Mouse (Mus musculus) neural tube, embryonic 11.5 days (tissue): ENCODE data around the gene Arhgap30. TPM values are rescaled to one million over a fixed set of nuclear protein-coding genes. Genes with fewer than 3 reads are reported as not detected.
A peak's percentile ranks its signal among the peaks of the same experiment; 100 is the strongest.

Source experiments
- ATAC-seq: fragments of 200-750 bp; cut with Nextera tagmentation; 2 replicates; pipeline ENCODE4 v1.8.0; 2017; ENCODE audit warnings: moderate number of reproducible peaks, mild to moderate bottlenecking, moderate TSS enrichment, moderate library complexity; ENCODE audit not compliant: insufficient read depth, low FRiP score, low TSS enrichment
- DNase-seq: peaks from one replicate; pipeline ENCODE4 v3.0.0-alpha.2; 2015; ENCODE audit warnings: low spot score
- H3K27ac ChIP-seq: fragments of 300-500 bp; sonication (generic); 2 replicates; pipeline ENCODE4 v1.5.1; 2014; ENCODE audit warnings: low read depth, mild to moderate bottlenecking, low read length
- H3K27me3 ChIP-seq: fragments of 300-500 bp; sonication (generic); 2 replicates; pipeline ENCODE4 v1.6.1; 2014; ENCODE audit warnings: mild to moderate bottlenecking, low read length, mixed read lengths; ENCODE audit not compliant: control insufficient read depth, insufficient read depth
- H3K36me3 ChIP-seq: fragments of 300-500 bp; sonication (generic); 2 replicates; pipeline ENCODE4 v1.6.1; 2014; ENCODE audit warnings: mild to moderate bottlenecking, low read length, moderate library complexity, mixed read lengths; ENCODE audit not compliant: control insufficient read depth, insufficient read depth
- H3K4me1 ChIP-seq: fragments of 300-500 bp; sonication (generic); 2 replicates; pipeline ENCODE4 v1.6.1; 2014; ENCODE audit warnings: low read length, mixed read lengths; ENCODE audit not compliant: control insufficient read depth, insufficient read depth
- H3K4me2 ChIP-seq: fragments of 300-500 bp; sonication (generic); 2 replicates; pipeline ENCODE4 v1.6.1; 2014; ENCODE audit warnings: low read depth, mild to moderate bottlenecking, moderate library complexity
- H3K4me3 ChIP-seq: fragments of 300-500 bp; sonication (generic); 2 replicates; pipeline ENCODE4 v1.5.1; 2014; ENCODE audit warnings: low read depth, low read length
- H3K9ac ChIP-seq: fragments of 300-500 bp; sonication (generic); 2 replicates; pipeline ENCODE4 v1.6.1; 2014; ENCODE audit warnings: mild to moderate bottlenecking, low read length
- H3K9me3 ChIP-seq: fragments of 300-500 bp; sonication (generic); 2 replicates; pipeline ENCODE4 v1.6.1; 2016; ENCODE audit warnings: low read length; ENCODE audit not compliant: control insufficient read depth
- WGBS: fragments of 180-500 bp; shearing (Covaris S2); extraction: QIAGEN DNeasy Blood & Tissue Kit; methylation state at CpG from one replicate; pipeline ENCODE4 v1.1.7; 2014; 5-methylcytosine and 5-hydroxymethylcytosine counted together
- polyA plus RNA-seq: library from polyadenylated mRNA; unstranded; fragments of >200 nt; fragmentation: Nextera tagmentation; extraction: Ambion mirVana; gene quantifications from 2 replicates; pipeline ENCODE4 v1.2.1, GENCODE M21; 2014

Gene Arhgap30
- polyA plus RNA-seq, 1 experiment from 2014 or later = 0.78 TPM

- DNase-seq (no peak), ATAC-seq (no peak)
- Histone ChIP-seq H3K27me3 (peaks cover 8% of the 10 kb centered on the region), H3K27ac (no peak overlapping the region), H3K9ac (no peak overlapping the region), H3K4me3 (no peak overlapping the region), H3K4me1 (peaks cover under 1% of the 10 kb centered on the region), H3K4me2 (no peak overlapping the region), H3K36me3 (no peaks in the 10 kb centered on the region), H3K9me3 (no peaks in the 10 kb centered on the region)
- 77% methylated on average over 5 of the region's 5 CpGs for WGBS
These were observed 43.4 kb downstream of the Arhgap30 start for GRCm38 (mm10) chr1:171432158-171432557.

- H3K27me3 ChIP-seq = peaks cover 27% of the 10 kb centered on the region
- 10% methylated on average over 7 of the region's 7 CpGs for WGBS
- DNase-seq = no peak
- H3K36me3 ChIP-seq = no peaks in the 10 kb centered on the region
- H3K4me1 ChIP-seq = peaks cover 8% of the 10 kb centered on the region
- no peaks in the 10 kb centered on the region for H3K9me3 ChIP-seq
- no peak for ATAC-seq
- H3K4me2 ChIP-seq = no peak overlapping the region
- H3K9ac ChIP-seq = no peak overlapping the region
- no peak overlapping the region for H3K27ac ChIP-seq
- no peak overlapping the region for H3K4me3 ChIP-seq
These were observed 46.6 kb downstream of the Arhgap30 start for GRCm38 (mm10) chr1:171435288-171435814.

- DNase-seq (no peak), ATAC-seq (no peak)
- H3K27me3 ChIP-seq = peaks cover 27% of the 10 kb centered on the region
- H3K9me3 ChIP-seq = no peaks in the 10 kb centered on the region
- H3K4me2 ChIP-seq = no peak overlapping the region
- no peak overlapping the region for H3K27ac ChIP-seq
- H3K36me3 ChIP-seq = no peaks in the 10 kb centered on the region
- 45% methylated on average over 1 of the region's 1 CpGs for WGBS
- no peak overlapping the region for H3K9ac ChIP-seq
- peaks cover 8% of the 10 kb centered on the region for H3K4me1 ChIP-seq
- no peak overlapping the region for H3K4me3 ChIP-seq
These were observed 47.2 kb downstream of the Arhgap30 start for GRCm38 (mm10) chr1:171435974-171436373.

GRCm38 (mm10) chr1:171437264-171438013 lies 48.7 kb downstream of the Arhgap30 start, which contains the start of gene F11r:
Gene F11r, plus strand, starts transcription at chr1:171437535.
- H3K27me3 ChIP-seq = peaks cover 27% of the 10 kb centered on the region
- under 1% methylated on average over 46 of the region's 46 CpGs for WGBS
- DNase-seq = peak; percentile 71

GRCm38 (mm10) chr1:171438014-171438670 lies 49.4 kb downstream of the Arhgap30 start:
- peaks cover 27% of the 10 kb centered on the region for H3K27me3 ChIP-seq
- peak overlapping the region; percentile 56 for H3K4me2 ChIP-seq
- no peak for DNase-seq
- no peaks in the 10 kb centered on the region for H3K36me3 ChIP-seq
- H3K9me3 ChIP-seq = no peaks in the 10 kb centered on the region
- peak overlapping the region; percentile 36 for H3K4me3 ChIP-seq
- ATAC-seq = no peak
- peak overlapping the region; percentile 37 for H3K9ac ChIP-seq
- 4% methylated on average over 18 of the region's 18 CpGs for WGBS
- H3K27ac ChIP-seq = no peak overlapping the region
- peaks cover 8% of the 10 kb centered on the region for H3K4me1 ChIP-seq

More at GRCm38 (mm10) chr1:171437264-171438013, 48.7 kb downstream of the Arhgap30 start, which contains the start of gene F11r:
- Histone ChIP-seq H3K27ac (no peak within 1 kb of the TSS), H3K4me3 (peak within 1 kb of the TSS; percentile 36), H3K4me2 (peak within 1 kb of the TSS; percentile 56), H3K36me3 (no peaks in the 10 kb centered on the region), H3K9ac (peak within 1 kb of the TSS; percentile 37), H3K9me3 (no peaks in the 10 kb centered on the region), H3K4me1 (peaks cover 8% of the 10 kb centered on the region)
- no peak; the same call in 1 of the 2 replicates for ATAC-seq

GRCm38 (mm10) chr1:171439072-171439471 lies 50.3 kb downstream of the Arhgap30 start:
- DNase-seq = no peak
- Histone ChIP-seq H3K36me3 (no peaks in the 10 kb centered on the region), H3K27me3 (peaks cover 27% of the 10 kb centered on the region), H3K4me1 (peaks cover 8% of the 10 kb centered on the region), H3K4me2 (no peak overlapping the region), H3K9me3 (peaks cover 3% of the 10 kb centered on the region; the same call in 1 of the 2 replicates), H3K27ac (no peak overlapping the region), H3K4me3 (no peak overlapping the region), H3K9ac (no peak overlapping the region)
- no peak for ATAC-seq
- WGBS = 37% methylated on average over 8 of the region's 8 CpGs

- H3K4me2 ChIP-seq = peak overlapping the region; percentile 13; the same call in 1 of the 2 replicates
- no peaks in the 10 kb centered on the region for H3K36me3 ChIP-seq
- H3K4me1 ChIP-seq = peaks cover 8% of the 10 kb centered on the region
- DNase-seq = no peak
- H3K27me3 ChIP-seq = peaks cover 27% of the 10 kb centered on the region
- no peak overlapping the region for H3K4me3 ChIP-seq
- no peak for ATAC-seq
- no peak overlapping the region for H3K9ac ChIP-seq
- 46% methylated on average over 9 of the region's 9 CpGs for WGBS
- no peak overlapping the region for H3K27ac ChIP-seq
- peaks cover 3% of the 10 kb centered on the region; the same call in 1 of the 2 replicates for H3K9me3 ChIP-seq
These were observed 51.4 kb downstream of the Arhgap30 start for GRCm38 (mm10) chr1:171440025-171440725.
